ENCODE assay signal across 9 mouse cellular contexts in the genomic region with DNA sequence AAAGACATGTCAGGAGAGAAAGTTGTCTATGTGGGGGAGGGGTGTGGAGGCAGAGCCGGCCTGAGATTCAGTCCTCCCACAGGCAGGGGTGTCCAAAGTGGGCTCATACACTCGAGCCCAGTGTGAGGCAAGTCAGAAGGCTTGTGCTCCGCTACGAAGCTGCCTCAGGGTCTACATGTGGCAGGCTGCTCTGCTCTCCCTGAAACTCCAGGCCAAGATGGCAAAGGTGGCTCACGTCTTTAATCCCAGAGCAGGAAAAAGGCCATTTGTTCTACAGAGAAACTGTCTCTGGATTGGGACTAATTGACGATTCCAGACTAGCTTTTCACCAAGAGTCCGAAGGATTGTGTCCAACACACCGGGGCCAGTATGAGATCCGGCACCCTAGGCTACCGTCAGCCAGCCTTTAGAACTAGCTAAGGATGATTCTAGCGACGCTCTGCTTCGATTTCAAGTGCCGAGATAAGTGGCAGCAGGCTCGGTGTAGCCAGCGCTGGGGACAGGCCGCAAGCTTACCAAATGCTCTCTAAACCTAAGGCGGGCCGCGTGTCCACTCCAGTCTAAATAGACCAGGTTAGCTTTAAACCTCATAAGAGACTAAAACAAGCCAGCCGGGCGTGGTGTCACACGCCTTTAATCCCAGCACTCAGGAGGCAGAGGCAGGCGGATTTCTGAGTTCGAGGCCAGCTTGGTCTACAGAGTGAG. TPM values are rescaled to one million over a fixed set of nuclear protein-coding genes. Genes with fewer than 3 reads are reported as not detected.
DNase-seq lines count a peak whose midpoint lies in the region; ATAC-seq and TF ChIP-seq lines count a peak whose summit lies in the region.
"Had no signal": no experiment of that assay in that cellular context is flagged by ENCODE, and none has a peak within 500 bp of the region (broad histone marks: within the 10 kb centered on the region; RNA-seq: fewer than 3 reads in every experiment).

No protein-coding gene starts in this region.

- peaks cover 13% of the 10 kb centered on the region for H3K79me3 ChIP-seq in C2C12 (ENCODE audit: low read depth)

- peak overlapping the region; percentile 84 for H3K4me2 ChIP-seq in forebrain, embryonic 11.5 days (ENCODE audit: low read depth, low read length, severe bottlenecking)
- H3K4me2 ChIP-seq in liver, embryonic 11.5 days = peak overlapping the region; percentile 98

- H3K4me3 ChIP-seq in C2C12 (ENCODE audit: insufficient read depth, poor library complexity, severe bottlenecking) = peak overlapping the region; percentile 82
- H3K4me3 ChIP-seq in forebrain, embryonic 11.5 days (ENCODE audit: low read depth, low read length) = peak overlapping the region; percentile 71
- H3K4me3 ChIP-seq in liver, embryonic 11.5 days (ENCODE audit: low read depth, low read length) = peak overlapping the region; percentile 86

- H3K9me3 ChIP-seq in forebrain, embryonic 11.5 days (ENCODE audit: control insufficient read depth, low read length) = no peaks in the 10 kb centered on the region
- no peaks in the 10 kb centered on the region for H3K9me3 ChIP-seq in liver, embryonic 11.5 days (ENCODE audit: control insufficient read depth, low read length)

- 5% methylated on average over 25 of the region's 25 CpGs for WGBS in forebrain, embryonic 11.5 days
- WGBS in liver, embryonic 11.5 days = 1% methylated on average over 25 of the region's 25 CpGs

- peaks cover 27% of the 10 kb centered on the region for H3K79me2 ChIP-seq in C2C12 (ENCODE audit: control insufficient read depth, insufficient read depth)

- intact Hi-C loops in heart, postnatal 36 days (cut with DNase I) = loop anchor here (1.0 to 5.0 kb wide), 2 partner anchors 23 to 431 kb away; a partner anchor contains a TSS

- TF ChIP-seq CTCF in C2C12 (IDR thresholded peaks at IDR 0.05; ENCODE audit: control insufficient read depth, insufficient read depth, insufficient read length) = no peak

- DNase-seq in heart, adult 11 months = peak; percentile 91
- no peak for DNase-seq in heart, postnatal 36 days
- DNase-seq in forebrain, embryonic 11.5 days (ENCODE audit: low spot score) = peak; percentile 57
- DNase-seq in liver, embryonic 11.5 days (ENCODE audit: low spot score) = no peak
- DNase-seq in right cerebral cortex, adult 18-20 months = no peak
- DNase-seq in thymus, postnatal 4 days = no peak

- peaks cover 38% of the 10 kb centered on the region for H3K36me3 ChIP-seq in C2C12 (ENCODE audit: control insufficient read depth, insufficient read depth)
- H3K36me3 ChIP-seq in forebrain, embryonic 11.5 days (ENCODE audit: control insufficient read depth, insufficient read depth, low read length) = peaks cover 7% of the 10 kb centered on the region
- H3K36me3 ChIP-seq in liver, embryonic 11.5 days (ENCODE audit: control insufficient read depth, insufficient read depth, low read length) = peaks cover 18% of the 10 kb centered on the region

- H3K4me1 ChIP-seq in forebrain, embryonic 11.5 days (replicated peaks; ENCODE audit: control insufficient read depth, insufficient read depth, low read length) = peaks cover 12% of the 10 kb centered on the region
- H3K4me1 ChIP-seq in liver, embryonic 11.5 days (replicated peaks; ENCODE audit: control insufficient read depth, insufficient read depth, low read length) = peaks cover 18% of the 10 kb centered on the region

- peak overlapping the region; percentile 100 for H3ac ChIP-seq in C2C12 (ENCODE audit: control insufficient read depth, insufficient read length, low read depth)

- H3K27ac ChIP-seq in forebrain, embryonic 11.5 days (ENCODE audit: low read depth, low read length) = no peak overlapping the region
- H3K27ac ChIP-seq in liver, embryonic 11.5 days (ENCODE audit: low read depth, low read length) = peak overlapping the region; percentile 91

- H3K27me3 ChIP-seq in C2C12 (ENCODE audit: control insufficient read depth, insufficient read depth, insufficient read length) = no peaks in the 10 kb centered on the region
- peaks cover 21% of the 10 kb centered on the region for H3K27me3 ChIP-seq in forebrain, embryonic 11.5 days (ENCODE audit: control insufficient read depth, insufficient read depth, low read length)
- H3K27me3 ChIP-seq in liver, embryonic 11.5 days (replicated peaks; ENCODE audit: control insufficient read depth, insufficient read depth, low read length) = peaks cover 21% of the 10 kb centered on the region

- ATAC-seq in forebrain, embryonic 11.5 days (replicated peaks; ENCODE audit: low FRiP score) = no peak
- ATAC-seq in liver, embryonic 11.5 days (replicated peaks; ENCODE audit: low FRiP score) = no peak
- ATAC-seq in CD4-positive, CD25-positive, alpha-beta regulatory T cell, adult 4 months = no peak

- H3K9ac ChIP-seq in forebrain, embryonic 11.5 days (ENCODE audit: low read length) = peak overlapping the region; percentile 94
- H3K9ac ChIP-seq in liver, embryonic 11.5 days (ENCODE audit: low read depth, low read length) = peak overlapping the region; percentile 98

TF ChIP-seq in C2C12, 6 proteins besides CTCF, POLR2A, EP300 and RAD21:
- TF ChIP-seq MYOG (IDR thresholded peaks at IDR 0.05; ENCODE audit: control insufficient read depth, extremely low read depth, insufficient read length) = no peak
- TF ChIP-seq MAX (IDR thresholded peaks at IDR 0.05) = peak; percentile 19

RNA-seq across cellular contexts. Expression of a gene that starts 0.7 kb away (rescaled TPM):
- 100 to 1,000 TPM; 895 to 990 TPM for total RNA-seq in heart, postnatal 36 days (2021)
- polyA plus RNA-seq in C2C12 (2012; fragmentation: generic; extraction: Trizol) = 4,918 TPM
- 2,879 and 3,145 TPM in 2 replicates for polyA plus RNA-seq in forebrain, embryonic 11.5 days (2014; fragmentation: Nextera tagmentation; extraction: Ambion mirVana)
- polyA plus RNA-seq in liver, embryonic 11.5 days (2014; fragmentation: Nextera tagmentation; extraction: Ambion mirVana) = 3,876 and 4,144 TPM in 2 replicates
- over 10,000 TPM in 1 of 2 experiments, 1,000 to 10,000 TPM in 1; 9,999 to 11,110 TPM for polyA plus RNA-seq in CD4-positive, CD25-positive, alpha-beta regulatory T cell, adult 4 months (2017; shearing (Covaris generic))

RNA-seq across cellular contexts. Expression of a gene that starts 3.9 kb away (rescaled TPM):
- not detected for total RNA-seq in heart, postnatal 36 days (2021)
- polyA plus RNA-seq in C2C12 (2012; fragmentation: generic; extraction: Trizol) = 0.13 TPM
- polyA plus RNA-seq in forebrain, embryonic 11.5 days (2014; fragmentation: Nextera tagmentation; extraction: Ambion mirVana) = 0.43 and 0.44 TPM in 2 replicates
- polyA plus RNA-seq in liver, embryonic 11.5 days (2014; fragmentation: Nextera tagmentation; extraction: Ambion mirVana) = 0.18 and 0.34 TPM in 2 replicates
- not detected for polyA plus RNA-seq in CD4-positive, CD25-positive, alpha-beta regulatory T cell, adult 4 months (2017; shearing (Covaris generic))
- total RNA-seq: neutrophil, adult 5-6 weeks had no signal

RNA-seq across cellular contexts. Expression of a gene that starts 9.3 kb away (rescaled TPM):
- 10 to 100 TPM; 18.1 to 20.3 TPM for total RNA-seq in heart, postnatal 36 days (2021)
- 59.7 TPM for polyA plus RNA-seq in C2C12 (2012; fragmentation: generic; extraction: Trizol)
- polyA plus RNA-seq in forebrain, embryonic 11.5 days (2014; fragmentation: Nextera tagmentation; extraction: Ambion mirVana) = 57.3 and 59.9 TPM in 2 replicates
- polyA plus RNA-seq in liver, embryonic 11.5 days (2014; fragmentation: Nextera tagmentation; extraction: Ambion mirVana) = 48.7 and 49.0 TPM in 2 replicates
- polyA plus RNA-seq in CD4-positive, CD25-positive, alpha-beta regulatory T cell, adult 4 months (2017; shearing (Covaris generic)) = 10 to 100 TPM; 13.8 to 17.2 TPM

RNA-seq across cellular contexts. Expression of a gene that starts 22.7 kb away (rescaled TPM):
- total RNA-seq in heart, postnatal 36 days (2021) = 10 to 100 TPM; 45.2 to 49.4 TPM
- polyA plus RNA-seq in C2C12 (2012; fragmentation: generic; extraction: Trizol) = 142 TPM
- 165 and 176 TPM in 2 replicates for polyA plus RNA-seq in forebrain, embryonic 11.5 days (2014; fragmentation: Nextera tagmentation; extraction: Ambion mirVana)
- 110 and 112 TPM in 2 replicates for polyA plus RNA-seq in liver, embryonic 11.5 days (2014; fragmentation: Nextera tagmentation; extraction: Ambion mirVana)
- 10 to 100 TPM; 61.0 to 62.7 TPM for polyA plus RNA-seq in CD4-positive, CD25-positive, alpha-beta regulatory T cell, adult 4 months (2017; shearing (Covaris generic))

RNA-seq across cellular contexts. Expression of a gene that starts 33.4 kb away (rescaled TPM):
- total RNA-seq in heart, postnatal 36 days (2021) = 10 to 100 TPM; 10.4 to 13.6 TPM
- 3.2 TPM for polyA plus RNA-seq in C2C12 (2012; fragmentation: generic; extraction: Trizol)
- 9.0 and 13.4 TPM in 2 replicates for polyA plus RNA-seq in forebrain, embryonic 11.5 days (2014; fragmentation: Nextera tagmentation; extraction: Ambion mirVana)
- polyA plus RNA-seq in liver, embryonic 11.5 days (2014; fragmentation: Nextera tagmentation; extraction: Ambion mirVana) = 0.47 and 0.73 TPM in 2 replicates
- not detected for polyA plus RNA-seq in CD4-positive, CD25-positive, alpha-beta regulatory T cell, adult 4 months (2017; shearing (Covaris generic))
- total RNA-seq: neutrophil, adult 5-6 weeks had no signal

Comparison
In these comparisons a context has a peak if more than half of its experiments do, and no peak if none do; other contexts are left out.
1. DNase-seq: peak in heart, adult 11 months (single experiment) and forebrain, embryonic 11.5 days (single experiment); none in heart, postnatal 36 days (0 of 2), liver, embryonic 11.5 days (single experiment), right cerebral cortex, adult 18-20 months (single experiment) and thymus, postnatal 4 days (single experiment).
2. Peak in every context shown above with its lines, with median percentiles within 50 percentile points of each other: H3K4me3 ChIP-seq.